Mouse (Mus musculus) G1E (cell line): ENCODE results near the gene Plce1.

ENCODE experiments used
- CTCF ChIP-seq: IDR thresholded peaks from 2 replicates; pipeline ENCODE4 v1.5.1; 2012; ENCODE audit warnings: low read depth, low read length, inconsistent platforms, mixed read lengths
- GATA1 ChIP-seq: IDR thresholded peaks from 2 replicates; pipeline ENCODE4 v1.6.1; 2012; ENCODE audit warnings: borderline replicate concordance, low read length, inconsistent platforms, mixed read lengths
- GATA2 ChIP-seq: IDR thresholded peaks from 2 replicates; pipeline ENCODE4 v1.6.1; 2012; ENCODE audit warnings: low read depth, low read length, inconsistent platforms, borderline replicate concordance
- POLR2AphosphoS5 ChIP-seq: IDR thresholded peaks from 2 replicates; pipeline ENCODE4 v1.6.1; 2012; ENCODE audit warnings: low read depth, low read length, inconsistent platforms; ENCODE audit not compliant: insufficient replicate concordance
- TAL1 ChIP-seq: conservative IDR thresholded peaks from 2 replicates; pipeline ENCODE4 v1.6.1; 2012; ENCODE audit warnings: low read depth, low read length, inconsistent platforms, mixed read lengths

- TF ChIP-seq CTCF (no peak), POLR2AphosphoS5 (no peak), GATA1 (no peak), TAL1 (no peak), GATA2 (no peak)
These were observed 27.2 kb downstream of the Plce1 start for GRCm38 (mm10) chr19:38507966-38508625.
